Mouse (Mus musculus) adrenal gland, postnatal 14 days (tissue): ENCODE measurements around the gene Smim13. TPM values are rescaled to one million over a fixed set of nuclear protein-coding genes. Genes with fewer than 3 reads are reported as not detected.
"Not testable (repeated sequence)": the region's sequence is repeated elsewhere in the genome, so short reads cannot be mapped to it uniquely, and the experiment has no call there.

ENCODE experiments used
- DNase-seq: peaks from one replicate; pipeline ENCODE4 v3.0.0; 2021; ENCODE audit warnings: mixed read lengths
- long read RNA-seq, 2 experiments: library from polyadenylated mRNA; stranded (forward); transcript quantifications; one replicate each; pipeline ENCODE4 v2.0.0; 2021
- total RNA-seq: library from RNA; stranded (reverse); gene quantifications from 2 replicates; pipeline ENCODE4 v1.2.3, GENCODE M21; 2021

The Smim13 gene
- total RNA-seq, result 14.0 and 15.4 TPM in 2 replicates
- long read RNA-seq, experiment 1, full-length matches to known transcripts, result 17 of 21 reads
- long read RNA-seq, experiment 1, partial matches to known transcripts, result 0 of 21 reads
- long read RNA-seq, experiment 1, other reads (novel, unspliced or antisense), result 4 of 21 reads
- long read RNA-seq, experiment 2, full-length matches to known transcripts, result 11 of 13 reads
- long read RNA-seq, experiment 2, partial matches to known transcripts, result 0 of 13 reads
- long read RNA-seq, experiment 2, other reads (novel, unspliced or antisense), result 2 of 13 reads

DNA sequence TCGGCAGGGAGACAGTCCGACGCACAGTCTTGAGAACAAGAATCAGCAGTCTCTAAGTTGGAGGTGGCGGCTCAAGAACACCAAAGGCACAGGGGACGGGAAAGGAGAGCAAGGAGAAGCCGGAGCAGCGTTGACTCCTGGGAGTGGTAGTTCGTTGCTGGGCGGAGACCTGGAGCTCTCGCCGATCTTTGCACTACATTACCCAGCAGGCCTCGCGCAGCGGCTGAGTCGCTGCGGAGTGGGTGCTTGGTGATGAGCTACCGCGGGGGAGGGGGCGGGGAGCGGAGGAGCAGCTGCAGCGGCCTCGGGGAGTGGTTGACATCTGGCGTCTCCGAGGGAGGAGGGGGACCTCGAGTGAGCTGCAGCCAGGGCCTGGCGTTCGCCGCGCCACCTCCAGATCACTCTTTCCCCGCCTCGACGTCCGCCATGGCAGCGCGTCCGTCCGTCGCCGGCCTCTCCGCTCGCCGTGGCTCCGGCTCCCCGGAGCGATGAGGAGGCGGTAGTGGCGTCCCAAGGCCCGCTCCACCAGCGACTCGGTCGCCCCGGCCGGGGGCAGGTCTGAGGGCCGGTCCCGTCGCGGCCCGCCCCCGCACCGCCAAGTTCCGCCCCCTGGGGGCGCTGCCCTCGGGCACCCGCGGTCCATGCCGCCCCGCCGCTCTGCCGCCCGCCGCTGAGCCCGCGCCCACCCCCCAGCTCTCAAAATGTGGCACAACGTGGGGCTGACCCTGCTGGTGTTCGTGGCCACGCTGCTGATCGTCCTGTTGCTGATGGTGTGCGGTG, at the start of gene Smim13:
TSS of gene Smim13 (plus strand) at position 307 of the 780 bp plus-strand sequence.
- DNase-seq, result peak; percentile 96

DNA sequence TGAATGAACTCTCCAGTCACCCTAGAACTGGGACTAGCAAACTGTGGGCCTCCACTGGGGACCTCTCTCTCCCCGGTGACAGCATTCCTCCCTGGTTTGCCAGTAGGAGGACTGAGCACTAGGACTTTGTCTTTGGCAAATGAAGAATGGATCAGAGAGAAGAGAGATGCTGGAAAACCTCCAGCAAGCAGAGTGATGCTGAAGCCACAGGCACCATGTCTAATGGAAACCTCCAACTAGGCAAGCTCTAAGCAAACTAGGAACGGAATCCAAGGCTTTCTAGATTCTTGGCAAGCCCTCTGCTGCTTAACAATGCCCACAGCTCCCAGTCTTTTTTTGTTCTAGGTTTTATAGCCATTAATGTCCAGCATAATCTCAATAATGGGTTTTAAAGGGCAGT, 48.8 kb upstream of the Smim13 start:
- DNase-seq, result no peak

DNA sequence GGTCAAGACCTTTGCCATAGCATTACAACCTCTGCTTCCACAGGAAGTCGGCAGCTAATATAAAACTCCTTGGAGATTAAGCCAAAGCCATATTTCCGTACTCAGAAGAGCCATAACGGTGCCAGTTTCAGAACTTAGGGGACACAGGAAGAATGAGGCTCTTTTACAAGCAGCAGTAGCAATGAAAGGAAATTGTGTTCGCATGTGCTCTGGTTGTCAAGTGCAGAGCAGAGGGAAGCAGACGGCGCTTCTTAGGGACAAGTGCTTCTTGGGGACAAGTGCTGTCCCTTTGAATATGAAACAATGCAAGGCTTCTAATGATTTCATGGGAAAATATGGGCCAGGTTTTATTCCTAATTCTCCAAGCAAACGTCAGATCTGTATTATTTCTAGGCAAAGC, 46.4 kb upstream of the Smim13 start:
- no peak for DNase-seq

DNA sequence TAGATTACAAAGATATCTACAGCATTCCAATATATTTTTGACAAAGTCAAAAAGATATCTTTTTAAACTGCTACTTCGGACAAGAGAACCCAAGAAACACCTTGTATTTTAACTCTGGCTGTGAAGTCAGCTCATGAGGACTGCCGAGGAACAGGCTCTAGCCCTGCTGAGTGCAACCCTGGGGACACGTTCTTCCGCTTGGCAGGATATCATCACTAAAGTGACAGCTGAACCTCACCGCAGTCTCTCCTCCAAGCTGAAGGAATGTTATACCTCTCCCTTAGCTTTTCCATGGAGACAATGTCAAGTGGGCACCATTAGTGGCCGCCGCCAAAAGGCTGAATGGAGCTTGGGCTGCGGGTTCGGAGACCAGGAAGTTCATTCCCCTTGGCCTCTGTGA, 46.0 kb upstream of the Smim13 start:
- no peak for DNase-seq

DNA sequence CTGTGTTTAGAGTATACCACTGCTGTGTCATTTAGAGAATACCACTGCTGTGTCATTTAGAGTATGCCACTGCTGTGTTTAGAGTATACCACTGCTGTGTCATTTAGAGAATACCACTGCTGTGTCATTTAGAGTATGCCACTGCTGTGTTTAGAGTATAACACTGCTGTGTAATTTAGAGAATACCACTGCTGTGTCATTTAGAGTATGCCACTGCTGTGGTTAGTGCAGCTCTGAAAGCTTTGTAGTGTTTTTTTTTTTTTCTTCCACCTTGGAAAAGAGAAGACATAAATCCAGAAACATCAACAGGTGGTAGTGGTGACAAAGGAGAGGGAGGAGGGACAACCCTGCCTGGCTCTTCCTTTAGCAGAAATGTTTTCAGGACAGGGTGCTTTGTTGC, 44.1 kb upstream of the Smim13 start:
- not testable (repeated sequence) for DNase-seq

DNA sequence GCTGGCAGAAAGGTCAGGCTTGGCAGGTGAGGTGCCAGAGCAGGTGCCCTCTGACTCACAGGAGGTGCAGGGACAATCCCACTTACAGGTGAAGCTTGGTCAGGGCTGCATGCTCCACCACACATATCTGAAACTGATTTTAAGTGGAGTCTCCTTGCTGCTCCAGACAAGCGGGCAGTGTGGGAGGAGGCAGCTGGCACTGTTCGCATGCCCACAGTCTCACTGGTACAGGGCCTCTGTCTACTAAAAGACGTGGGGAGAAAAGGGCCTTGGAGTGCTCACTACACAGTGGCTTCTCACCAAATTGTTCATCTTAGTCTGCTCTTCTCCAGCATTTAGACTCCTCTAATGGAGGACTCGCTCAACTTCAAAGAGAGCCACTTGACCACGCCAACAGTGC, 43.4 kb upstream of the Smim13 start:
- DNase-seq, result no peak

DNA sequence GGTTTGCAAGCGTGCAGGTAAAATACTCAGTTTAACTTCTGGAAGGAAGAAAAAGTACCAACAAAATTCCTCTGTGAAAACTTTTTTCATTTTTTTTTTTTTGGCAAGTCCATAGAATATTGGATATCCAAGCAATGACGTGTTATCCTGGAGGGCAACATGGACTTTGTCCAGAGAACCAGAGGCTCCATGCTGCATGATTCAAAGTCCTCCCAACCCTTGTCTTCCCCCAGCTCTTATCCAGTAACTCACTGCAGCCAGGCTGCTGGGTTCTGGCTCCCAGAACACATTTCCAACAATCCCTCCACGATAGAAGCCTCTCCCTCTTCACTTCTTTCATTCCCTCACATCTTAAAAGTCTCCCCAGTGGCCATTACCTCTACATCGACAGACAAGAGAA, 38.4 kb upstream of the Smim13 start:
- DNase-seq, result no peak

DNA sequence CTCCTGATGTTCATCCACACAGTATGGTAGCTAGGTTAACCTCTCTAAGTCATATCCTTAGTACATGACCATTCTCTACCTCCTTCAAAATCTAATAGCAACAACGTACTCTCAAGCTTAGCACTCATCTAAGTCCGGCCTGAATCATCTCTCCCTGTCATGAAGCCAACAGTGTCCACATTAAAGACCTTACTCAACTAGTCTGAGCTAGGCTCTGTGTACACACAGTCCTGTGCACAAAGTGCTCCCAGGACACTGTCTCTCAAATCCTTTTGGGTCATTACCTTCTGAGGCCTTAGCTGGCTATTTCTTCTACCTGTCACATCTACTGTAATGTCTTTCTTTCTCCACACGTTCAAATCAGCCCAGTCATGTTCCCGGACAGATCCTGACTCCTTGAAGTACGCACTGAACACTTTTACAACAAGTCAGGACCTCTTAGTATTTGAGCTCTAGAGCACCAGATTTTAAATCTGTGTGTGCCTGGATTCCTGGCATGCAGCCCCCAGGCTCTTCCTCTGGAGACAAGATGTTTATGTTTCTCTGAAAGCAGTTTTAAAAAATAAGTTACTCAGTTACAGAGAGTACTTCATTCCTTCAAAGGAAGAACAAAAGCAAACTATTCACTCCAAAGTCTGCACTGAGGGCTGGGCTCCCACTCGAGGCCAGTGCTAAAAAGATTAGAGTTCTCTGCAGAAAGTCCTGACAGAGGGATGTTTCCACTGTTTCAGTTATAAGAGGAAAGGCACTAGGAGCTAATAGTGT, 36.9 kb upstream of the Smim13 start:
- DNase-seq, result no peak

DNA sequence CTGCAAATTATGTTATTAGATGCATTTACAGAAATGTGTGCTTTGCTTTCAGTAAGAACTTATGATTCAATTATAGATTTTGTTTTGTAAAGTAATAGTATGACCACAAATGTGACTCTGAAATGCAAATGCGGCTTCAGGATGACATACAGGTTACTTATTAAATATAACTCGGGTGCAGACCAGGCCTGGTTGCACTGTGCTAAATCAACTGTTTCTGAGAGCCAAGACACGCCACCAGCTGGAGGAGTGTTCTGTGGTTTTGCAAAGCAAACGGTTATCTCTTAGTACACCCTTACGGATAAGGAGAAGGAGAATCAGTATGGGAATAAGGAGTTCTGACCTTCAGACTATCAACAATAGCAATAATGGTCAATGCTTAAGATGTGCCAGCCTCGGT, 34.0 kb upstream of the Smim13 start:
- no peak for DNase-seq

DNA sequence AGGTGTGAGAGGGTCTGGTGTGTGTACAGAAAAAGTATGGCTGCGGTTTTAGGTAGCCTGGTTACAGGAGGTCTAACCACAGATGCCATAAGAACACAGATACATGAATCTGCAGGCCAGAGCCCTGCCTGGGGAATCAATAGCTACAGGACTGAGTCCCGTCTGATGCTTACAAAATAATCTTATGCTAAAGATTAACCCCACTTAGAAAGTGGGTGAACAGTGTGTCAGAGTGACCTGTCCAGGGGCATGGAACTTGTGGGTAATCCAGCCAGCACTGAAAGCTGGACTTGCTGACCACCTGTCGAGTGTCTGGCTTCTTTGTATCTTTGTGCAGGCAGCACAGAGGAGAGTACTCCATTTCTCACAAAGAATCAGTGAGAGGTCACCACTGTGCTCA, 33.4 kb upstream of the Smim13 start:
- DNase-seq, result no peak

DNA sequence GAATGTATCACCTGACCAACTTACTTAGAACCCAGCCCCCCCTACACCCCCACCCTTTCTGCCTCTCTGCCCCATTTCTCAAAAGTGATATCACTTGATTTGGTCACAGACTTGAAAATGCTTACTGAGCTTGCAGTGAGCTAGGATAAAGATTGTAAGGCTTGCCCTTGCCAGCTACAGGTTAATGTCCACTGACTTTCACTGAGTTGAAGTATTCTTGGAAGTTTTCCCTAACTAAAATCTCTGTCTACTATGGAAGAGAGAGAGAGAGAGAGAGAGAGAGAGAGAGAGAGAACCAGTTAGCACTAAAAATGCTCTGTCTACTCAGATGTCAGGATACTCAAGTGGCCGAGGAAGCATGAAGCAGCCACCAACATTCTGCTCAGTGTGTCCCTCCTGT, 30.6 kb upstream of the Smim13 start:
- no peak for DNase-seq

DNA sequence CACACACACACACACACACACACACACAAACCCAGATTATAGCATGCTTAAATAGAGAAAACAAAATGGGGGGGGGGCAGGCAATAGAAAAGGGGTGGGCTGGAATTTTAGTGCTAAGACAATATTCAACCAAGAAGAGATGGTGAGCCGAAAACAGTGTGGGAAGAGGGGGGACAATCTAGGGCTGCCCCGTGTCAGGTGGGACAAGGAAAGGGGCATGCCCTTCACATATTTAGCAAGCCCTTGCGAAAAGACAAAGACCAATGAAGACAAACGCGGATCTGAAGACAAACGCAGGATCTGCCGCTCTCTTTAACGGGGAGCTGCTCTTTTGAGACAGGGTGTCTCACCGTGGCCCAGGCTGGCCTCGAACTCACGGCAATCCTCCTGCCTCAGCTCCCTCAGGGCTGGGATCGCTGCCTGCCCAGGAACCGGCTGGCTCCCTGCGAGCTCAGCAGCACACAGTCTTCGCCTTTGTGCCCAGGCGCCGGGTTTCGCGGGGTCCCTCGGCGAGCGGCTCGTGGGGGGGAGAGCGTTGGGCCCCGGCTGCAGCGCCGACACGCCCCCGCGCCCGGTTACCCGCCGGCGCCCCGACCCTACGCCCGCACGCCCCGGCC, 29.8 kb upstream of the Smim13 start:
- no peak for DNase-seq

DNA sequence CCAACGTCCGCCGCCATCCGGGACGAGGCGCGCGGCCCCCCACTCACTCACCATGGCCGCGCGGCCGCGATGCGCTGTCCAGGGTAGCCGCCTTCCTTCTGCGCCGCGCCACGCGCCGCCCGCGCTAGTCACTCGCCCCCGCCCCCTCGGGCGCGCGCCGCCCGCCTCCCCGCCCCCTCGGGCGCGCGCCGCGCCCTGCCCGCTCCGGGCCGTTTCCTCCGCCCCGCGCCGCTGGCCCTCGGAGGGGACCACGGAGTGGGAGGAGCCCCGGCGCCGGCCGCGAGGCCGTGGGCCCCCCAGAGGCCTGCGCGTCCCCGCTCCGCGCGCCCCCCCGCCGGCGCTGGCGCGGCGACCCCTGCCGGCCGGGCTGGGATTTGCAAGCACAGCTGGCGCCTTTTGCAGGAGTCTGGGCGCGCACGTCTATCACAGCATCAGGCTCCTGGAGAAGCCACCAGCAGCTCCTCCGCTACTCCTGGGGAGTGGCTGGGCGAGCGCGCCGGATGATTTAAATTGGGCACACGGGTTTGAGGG, 29.3 kb upstream of the Smim13 start, which contains the start of gene Elovl2:
TSS of gene Elovl2 (minus strand) at position 102 of the 531 bp plus-strand sequence.
- peak; percentile 88 for DNase-seq

DNA sequence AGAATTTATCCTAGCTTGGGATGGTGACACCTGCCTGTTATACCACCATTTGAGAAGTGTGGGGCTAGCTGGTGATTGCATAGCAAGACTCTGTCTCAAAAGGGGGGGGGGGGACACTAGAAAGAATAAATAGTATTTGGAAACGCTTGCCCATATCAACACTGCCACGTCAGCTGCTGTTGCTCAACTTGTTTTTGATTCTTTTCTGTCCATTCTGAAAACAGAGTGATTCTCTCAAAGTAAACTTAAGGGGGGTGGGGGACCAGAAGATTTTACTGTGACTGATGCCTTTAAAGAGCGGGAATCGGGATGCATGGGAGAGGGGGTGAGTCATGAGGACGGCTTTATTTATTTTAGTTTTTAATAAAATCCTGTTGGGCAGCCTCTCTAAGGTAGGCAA, 23.1 kb upstream of the Smim13 start:
- DNase-seq, result no peak

DNA sequence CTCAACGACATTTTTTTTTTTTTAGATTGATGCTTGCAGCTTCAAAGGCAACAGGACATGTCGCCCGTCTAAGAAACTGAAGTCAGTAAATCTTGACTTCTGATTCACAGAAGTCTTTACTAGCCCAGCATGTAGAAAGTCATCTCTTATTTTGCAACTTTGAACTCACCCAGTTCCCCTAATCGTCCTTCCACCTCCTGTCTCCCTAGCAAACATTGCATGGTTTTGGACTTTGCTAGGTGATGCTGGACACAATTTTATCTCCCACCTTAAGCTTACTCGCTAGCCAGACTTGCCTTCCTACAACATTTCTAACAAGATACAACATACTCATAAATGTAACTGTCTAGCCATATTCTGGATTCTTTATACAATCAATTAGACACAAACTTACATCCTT, 21.6 kb upstream of the Smim13 start:
- no peak for DNase-seq

DNA sequence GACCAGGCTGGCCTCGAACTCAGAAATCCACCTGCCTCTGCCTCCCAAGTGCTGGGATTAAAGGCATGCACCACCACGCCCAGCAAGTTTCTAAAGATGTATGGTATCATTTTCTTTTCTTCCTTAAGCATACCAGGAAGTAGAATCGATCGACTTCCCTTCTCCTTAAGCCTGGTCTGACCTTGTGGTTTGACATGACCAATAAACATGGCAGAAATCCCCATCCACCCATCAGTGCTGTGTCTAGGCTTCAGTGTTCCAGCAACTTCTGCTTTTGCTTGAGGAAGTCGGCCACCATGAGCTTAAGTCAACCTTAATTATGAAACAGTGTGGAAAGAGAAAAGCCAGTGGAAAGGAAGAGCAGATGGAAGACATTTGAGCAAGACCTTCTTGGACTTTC, 19.4 kb upstream of the Smim13 start:
- DNase-seq, result no peak

DNA sequence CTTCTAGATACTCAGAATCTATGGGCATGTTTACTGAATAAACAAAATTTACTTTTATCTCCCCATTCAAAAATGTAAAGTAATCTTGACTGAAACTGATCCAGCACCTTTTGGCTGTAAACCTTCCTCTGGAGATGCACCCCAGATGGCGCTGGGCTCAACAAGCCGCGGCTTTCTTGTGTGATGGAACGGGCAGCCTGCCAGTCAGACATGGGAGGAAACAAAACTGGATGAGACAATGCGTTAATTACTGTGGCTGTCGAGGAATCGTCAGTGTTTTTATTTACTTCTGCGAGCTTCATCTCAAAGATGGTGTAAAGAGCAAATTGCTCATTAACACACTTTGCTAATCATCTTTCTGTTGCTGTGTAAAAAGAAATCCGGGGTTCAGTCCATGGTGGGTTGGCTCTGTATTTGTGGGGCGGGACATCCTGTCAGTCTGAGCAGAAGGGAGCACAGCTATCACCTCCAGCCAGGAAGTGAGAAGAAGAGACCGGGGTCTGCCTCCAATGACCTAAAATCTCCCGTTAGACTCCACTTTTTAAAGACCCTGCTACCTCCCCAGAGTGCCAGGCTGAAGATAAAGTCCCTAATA, 18.2 kb upstream of the Smim13 start:
- no peak for DNase-seq

DNA sequence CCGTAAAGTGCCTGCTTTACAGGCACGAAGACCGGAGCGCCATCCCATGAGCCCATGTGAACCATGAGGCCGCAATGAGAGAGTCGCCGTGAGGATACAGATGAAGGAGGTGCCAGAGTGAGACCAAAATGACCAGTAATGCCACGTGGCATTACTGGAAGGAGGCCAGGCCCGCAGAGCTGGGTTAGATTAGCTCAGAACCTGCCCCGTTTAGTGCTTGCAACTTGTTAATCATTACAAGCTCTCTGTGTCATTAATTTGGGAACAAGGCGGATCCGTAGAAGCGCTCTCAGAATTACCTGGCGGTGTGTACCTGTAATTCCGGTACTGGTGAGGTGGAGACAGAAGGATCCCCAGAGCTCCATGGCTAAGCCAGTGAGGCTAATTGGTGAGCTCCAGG, 17.4 kb upstream of the Smim13 start:
- no peak for DNase-seq

DNA sequence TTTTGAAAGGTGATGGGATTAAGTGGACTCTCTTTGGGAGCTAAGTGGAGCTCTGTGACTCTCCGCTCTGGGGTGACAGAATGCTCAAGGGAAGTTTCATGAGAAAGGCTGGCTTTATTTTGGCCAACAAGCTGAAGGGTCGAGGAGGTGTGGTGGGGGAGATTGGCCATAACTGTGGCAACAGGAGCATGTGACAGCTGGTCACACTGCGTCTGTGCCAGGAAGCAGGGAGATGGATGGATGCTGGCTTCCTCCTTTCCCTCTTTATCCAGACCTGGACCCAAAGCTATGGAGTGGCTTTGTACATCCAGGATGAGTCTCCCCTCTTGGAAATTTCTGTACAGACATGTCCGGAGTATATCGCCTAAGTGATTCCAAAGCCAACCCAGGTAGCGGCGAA, 16.4 kb upstream of the Smim13 start:
- DNase-seq, result no peak

DNA sequence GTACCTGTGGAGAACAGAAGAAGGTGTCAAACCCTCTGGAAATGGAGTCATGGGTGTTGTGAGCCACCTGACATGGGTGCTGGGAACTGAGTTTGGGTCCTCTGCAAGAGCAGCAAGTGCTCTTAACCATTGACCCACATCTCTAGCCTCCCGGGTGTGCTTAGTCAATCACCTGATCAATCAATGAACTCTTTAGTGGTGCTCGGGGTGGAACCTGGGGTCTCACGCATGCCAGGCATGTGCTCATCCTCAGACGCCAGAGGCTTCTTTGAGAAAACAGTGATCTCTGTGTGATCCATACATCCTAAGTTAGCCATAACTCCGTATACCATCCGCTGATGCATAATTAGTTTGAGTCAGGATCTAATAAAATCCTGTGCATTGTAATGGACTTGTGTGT, 14.5 kb upstream of the Smim13 start:
- no peak for DNase-seq

DNA sequence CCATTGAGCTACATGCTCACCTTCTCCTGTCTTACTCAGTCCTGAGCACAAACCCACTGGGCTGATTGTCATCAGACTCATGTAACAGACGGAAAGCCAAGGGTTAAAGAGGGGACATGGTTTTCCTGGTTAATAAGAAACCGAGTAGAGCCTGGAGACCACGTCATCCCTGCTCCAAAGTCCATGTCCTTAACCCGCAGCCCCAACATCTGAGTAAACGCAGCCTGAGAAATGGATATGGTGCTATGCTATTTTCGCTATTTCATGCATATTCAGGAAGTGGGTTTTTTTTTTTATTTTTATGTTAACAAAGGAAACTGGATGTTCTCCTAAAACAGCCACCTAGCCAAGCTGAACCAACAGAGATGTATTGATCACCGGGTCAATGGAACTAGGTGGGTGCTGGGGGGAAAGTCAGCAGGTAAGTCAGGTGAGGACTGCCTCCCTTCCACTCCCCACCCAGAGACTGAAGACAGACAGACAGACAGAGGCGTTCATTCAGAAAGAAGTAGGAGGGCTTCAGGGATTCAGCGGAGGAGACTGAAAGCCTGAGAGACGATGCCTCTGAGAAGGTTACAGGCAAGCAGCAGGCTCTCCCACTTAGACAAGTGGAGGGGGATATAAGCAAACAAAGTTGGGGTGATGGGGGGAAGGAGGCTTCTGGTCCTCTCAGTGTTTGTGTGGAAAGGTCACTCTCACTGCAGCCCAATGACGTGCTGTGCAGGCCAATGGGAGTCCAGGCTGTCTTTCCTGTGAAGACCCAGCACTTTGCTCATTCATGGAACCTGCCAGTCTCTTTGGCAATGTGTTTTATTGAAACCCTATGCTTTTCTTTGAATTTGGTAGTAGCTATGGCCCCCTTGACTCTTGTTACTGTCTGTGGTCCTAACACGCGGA, 13.6 kb upstream of the Smim13 start:
- DNase-seq, result no peak
